Mouse (Mus musculus): ENCODE measurements at regions not wholly inside any gene's neighbourhood (a gene's known extent, or its start where the extent isn't known, plus 50 kb on each side); places are given as distances from the start of the nearest gene placed in this dataset.
A peak's percentile ranks its signal among the peaks of the same experiment; 100 is the strongest.

DNA sequence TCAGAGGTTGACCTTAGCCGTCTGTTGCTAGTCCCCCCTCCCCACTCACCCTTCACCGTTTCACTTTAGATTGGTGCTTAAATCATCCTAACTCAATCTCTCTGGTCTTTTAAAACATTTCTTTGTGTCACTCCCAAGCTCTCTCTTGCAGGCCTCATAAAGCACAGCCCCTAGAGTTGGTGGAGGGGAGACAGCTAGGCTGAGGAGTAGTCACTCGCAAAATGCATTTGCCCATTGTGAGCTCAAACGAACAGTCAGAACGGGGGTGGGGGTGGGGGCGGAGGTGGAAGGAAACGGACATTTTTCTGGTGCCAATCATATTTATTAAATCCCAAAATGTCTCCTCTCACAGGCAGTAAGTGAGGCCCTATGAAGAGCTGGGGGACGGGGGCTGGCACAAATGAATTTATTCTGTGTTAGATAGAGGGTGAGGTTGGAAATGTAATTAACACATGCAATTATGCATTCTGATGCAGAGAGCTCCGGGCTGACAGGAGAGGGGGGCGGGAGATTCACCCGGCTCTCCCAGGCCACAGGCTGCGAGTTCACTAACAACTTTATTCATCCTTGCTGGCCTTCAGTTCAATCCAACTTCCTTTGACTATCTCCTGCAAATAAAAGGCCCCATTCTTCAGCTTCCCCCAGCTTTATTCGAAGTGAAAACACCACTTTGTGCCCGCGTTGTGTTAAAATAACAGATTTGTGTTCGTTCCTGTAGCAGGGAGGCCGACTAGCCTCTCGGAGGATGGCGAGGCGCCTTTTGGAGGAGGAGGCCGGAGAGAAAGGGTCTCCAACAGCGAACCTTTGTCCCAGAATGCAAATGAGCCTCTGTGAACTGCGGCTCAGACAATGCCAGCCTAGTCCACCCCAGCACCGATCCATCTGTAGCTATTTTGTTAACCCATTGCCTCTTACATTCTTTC lies 223.7 kb upstream of the Irx5 start:
- peak; percentile 20 to 30 for DNase-seq (ENCODE audit: low spot score in 2 of 2)

DNA sequence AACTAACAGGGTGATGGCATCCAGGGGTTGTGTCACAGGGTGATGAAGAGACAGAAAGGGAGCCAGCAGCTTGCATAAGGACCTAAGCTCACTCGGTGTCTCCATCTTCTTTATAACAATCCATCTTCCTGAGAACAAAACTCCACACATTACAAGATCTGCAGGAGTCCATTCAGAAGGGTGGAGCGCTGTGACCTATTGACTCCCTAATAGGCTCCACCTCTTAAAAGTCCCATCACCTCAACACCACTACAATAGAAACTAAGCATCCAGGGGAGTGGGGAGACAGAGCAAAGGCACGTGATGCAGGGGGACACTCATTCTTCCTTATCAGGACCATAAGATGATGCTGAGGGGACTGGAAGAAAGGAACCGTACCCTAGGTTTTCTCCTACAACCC lies 224.5 kb upstream of the Irx5 start:
- no peak for DNase-seq (ENCODE audit: low spot score in 2 of 2)

- no peak for DNase-seq (ENCODE audit: low spot score in 2 of 2)
Measured at GRCm38 (mm10) chr8:92132526-92132925, 224.9 kb upstream of the Irx5 start.

DNA sequence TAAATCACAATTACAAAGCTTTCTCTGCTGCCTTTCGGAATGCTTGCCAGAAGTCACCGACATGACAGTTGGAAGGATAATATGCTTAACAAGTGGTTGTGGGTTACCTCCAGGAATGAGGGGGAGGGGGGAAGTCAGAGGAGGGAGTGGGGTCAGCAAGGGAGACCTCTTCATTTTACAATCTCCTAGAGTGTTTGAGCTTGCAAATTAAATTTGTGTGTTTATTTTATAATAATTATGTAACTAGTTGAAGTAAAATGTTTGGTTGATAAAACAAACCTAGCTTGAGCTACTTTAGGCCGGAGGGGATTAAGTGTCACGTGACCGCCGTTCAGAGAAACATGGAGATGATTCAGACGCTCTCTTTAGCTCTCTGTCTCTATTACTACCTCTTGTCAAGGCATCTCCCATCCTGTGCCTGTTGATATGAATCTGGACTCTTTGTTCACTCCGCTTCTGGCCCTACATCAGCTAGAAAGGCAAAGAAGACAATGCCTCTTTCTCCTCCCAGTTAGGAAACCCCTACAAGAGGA lies 227.3 kb upstream of the Irx5 start:
- DNase-seq (ENCODE audit: low spot score in 2 of 2), result no peak

DNA sequence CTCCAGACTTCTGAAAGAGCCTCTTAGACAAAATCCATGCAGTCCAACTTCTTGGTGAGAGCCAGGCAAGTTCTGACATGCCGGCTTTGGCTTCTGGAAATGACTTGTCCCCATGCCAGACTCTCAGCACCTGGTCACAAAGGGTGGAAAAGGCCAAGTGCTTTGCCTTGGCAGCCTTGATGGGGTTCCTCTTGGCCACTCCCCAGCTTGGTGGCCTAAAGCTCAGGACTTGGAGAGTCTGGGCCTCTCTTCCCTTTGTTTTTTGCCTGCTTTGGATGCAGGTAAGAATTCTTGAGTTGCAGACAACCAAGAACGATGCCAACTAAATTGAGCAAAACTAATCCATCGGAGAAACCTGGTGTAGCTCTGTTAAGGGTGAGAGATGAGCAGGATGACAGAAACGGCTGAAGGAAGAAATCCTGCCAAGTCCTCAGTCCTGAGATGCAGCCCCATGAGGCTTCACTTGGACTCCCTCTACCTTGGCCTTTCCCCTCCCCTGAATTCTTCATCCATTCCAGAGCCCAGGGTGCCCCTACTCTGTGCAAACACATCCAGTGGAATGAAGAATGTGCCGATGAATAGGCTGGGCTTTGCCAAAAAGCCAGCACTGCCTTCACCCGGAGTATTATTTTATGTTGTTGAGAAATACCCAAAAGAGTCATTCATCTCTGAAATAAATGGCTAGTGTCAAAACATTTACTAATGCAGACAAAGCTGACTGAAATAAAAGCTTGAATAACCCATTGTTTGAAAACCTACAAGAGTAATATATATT lies 228.0 kb upstream of the Irx5 start:
- no peak for DNase-seq (ENCODE audit: low spot score in 2 of 2)

DNA sequence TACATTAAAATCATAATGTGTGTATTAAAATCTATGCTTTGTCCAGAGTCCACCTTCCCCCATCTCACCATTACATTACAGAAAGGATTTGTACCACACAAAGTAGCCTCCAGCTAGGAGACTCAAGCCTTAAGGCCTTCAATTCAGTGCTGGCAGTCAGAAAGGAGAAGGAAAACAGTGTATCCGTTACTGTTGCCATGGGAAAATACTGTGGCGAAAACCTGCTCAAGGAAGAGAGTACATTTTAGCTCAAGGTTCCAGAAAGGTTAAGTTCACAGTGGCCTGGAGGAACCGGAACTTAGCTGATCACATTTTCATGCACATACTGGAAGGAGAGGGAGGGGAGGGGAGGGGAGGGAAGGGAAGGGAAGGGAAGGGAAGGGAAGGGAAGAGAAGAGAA lies 231.8 kb upstream of the Irx5 start:
- DNase-seq (ENCODE audit: low spot score in 2 of 2), result no peak

GRCm38 (mm10) chr8:92121296-92121695 lies 236.1 kb upstream of the Irx5 start:
- no peak for DNase-seq (ENCODE audit: low spot score in 2 of 2)

- no peak for DNase-seq (ENCODE audit: low spot score in 2 of 2)
Measured at GRCm38 (mm10) chr8:92115479-92116267, 241.8 kb upstream of the Irx5 start.

DNA sequence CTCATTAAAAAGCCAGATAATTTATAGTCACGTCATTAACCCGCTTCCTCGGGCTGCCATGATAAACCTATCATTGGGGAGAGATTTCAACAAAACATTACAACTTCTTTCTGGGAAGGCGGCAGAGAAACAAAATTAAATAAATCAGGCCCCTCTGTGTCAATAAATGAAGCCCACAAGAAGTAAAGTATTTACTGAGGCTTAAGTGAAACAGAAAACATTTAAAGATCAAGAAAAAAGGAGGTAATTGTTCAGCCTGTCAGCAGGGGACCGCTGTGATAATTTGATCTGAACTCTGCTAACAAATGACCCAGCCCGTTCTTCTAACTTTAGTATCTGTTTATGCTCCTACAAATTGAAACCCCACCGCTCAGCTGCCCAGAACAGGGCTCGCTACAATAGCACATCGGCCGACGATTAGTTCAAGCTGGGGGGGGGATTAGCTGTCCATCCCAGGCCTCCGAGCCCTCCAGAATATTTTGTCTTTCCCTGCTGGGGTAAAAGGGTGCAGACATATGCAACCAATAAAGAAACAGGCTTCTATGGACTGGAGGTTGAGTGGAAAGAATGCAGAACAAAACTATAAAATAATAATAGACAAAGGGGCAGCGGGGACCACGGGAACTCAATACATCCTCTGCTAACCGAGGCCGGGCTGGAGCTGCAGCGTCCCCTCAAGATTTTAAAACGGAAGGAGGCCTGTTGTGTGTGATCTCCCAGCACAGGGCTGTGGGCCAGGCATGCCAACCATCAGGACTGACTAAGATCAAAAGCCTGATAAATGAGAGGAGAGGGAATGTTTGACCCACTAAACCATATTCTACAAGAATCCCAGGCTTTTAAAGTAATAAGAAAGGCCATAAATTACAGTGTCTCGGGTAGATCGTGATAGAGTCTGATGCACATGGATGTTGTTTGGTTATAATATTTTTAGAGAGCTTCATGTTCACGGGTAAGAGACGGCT lies 242.8 kb upstream of the Irx5 start:
- no peak for DNase-seq (ENCODE audit: low spot score in 2 of 2)

DNA sequence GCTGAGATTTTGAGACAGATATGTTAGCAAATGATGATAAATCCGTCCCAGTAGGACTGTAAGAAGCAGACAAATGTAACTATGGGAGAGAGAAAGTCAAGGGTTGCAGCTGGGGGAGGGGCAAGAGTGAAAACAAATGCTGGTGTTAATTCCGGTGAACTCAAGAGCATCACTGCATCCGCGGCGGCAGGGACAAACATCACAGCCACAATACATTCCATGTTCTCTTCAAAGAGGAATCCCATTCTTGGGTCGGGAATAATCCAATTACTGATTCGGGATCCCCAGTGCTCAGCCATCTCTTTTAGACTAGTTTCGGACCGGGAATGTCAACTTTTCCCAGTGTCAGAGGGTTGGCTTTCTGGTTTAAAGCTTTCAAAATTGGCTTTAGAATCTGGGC lies 243.5 kb upstream of the Irx5 start:
- DNase-seq (ENCODE audit: low spot score in 2 of 2), result no peak

- DNase-seq (ENCODE audit: low spot score in 2 of 2), result no peak
Measured at GRCm38 (mm10) chr8:92113386-92113785, 244.0 kb upstream of the Irx5 start.

- DNase-seq (ENCODE audit: low spot score in 2 of 2), result no peak
Measured at GRCm38 (mm10) chr8:92104561-92104960, 252.9 kb upstream of the Irx5 start.

GRCm38 (mm10) chr8:92102521-92102920 lies 254.9 kb upstream of the Irx5 start:
- no peak for DNase-seq (ENCODE audit: low spot score in 2 of 2)

GRCm38 (mm10) chr8:92095276-92095675 lies 262.1 kb upstream of the Irx5 start:
- DNase-seq (ENCODE audit: low spot score in 2 of 2), result no peak

DNA sequence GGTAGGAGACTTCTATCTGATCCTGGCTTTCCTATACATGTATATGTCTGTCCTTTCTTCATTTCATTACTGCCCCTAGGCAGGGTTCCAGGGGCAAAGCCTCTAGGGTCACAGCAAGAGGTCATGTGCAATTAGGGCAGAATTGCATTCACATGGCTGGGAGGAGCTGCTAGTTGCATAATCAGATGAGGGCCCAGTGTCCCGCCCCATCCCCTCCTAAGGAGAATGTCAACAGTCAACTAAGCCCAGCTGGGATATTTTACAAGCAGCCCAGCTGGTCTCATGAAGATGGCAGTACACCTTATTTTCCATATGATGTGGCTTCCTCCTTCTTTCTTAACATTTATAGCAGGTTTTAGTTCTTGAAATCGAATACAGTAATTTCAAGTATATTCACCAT lies 273.3 kb upstream of the Irx5 start:
- DNase-seq (ENCODE audit: low spot score in 2 of 2), result no peak

DNA sequence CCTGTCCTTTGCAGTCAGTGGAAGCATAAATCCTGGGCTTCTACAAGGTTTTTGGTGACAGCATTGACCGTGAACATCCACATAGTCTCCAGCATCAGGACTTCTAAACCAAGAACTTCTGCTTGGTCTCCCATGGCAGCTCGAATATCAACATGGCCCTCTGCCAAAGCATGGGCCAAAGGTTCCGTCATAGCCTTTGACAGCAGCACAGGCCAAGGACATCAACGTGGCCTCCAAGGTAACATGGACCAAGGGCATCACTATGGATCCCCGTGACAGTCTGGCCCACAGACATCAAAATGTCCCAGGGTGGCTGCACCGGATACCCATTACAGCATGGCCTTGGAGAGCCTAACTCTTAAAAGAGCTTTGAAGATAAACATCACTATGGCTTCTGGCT lies 275.5 kb upstream of the Irx5 start:
- no peak for DNase-seq (ENCODE audit: low spot score in 2 of 2)

DNA sequence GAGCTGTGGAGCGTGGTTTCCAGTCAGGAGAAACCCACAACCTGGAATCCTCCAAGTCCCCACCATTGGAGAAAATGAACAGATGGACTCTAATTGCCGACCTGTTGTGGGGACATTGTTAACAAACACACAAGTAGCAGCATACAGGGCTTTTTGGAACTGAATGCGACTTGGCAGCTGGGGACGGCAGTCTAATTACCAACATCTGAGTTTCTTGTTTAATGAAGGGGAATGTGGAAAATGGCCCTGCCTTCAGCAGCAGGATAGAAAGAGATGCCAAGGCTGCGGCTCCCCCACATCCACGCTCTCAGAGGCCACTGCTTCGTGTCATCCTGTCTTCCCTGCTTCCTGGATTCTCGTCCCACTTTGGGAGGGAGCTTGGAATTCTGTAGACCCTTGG lies 276.6 kb upstream of the Irx5 start:
- DNase-seq (ENCODE audit: low spot score in 2 of 2), result peak in 1 of 2 experiments; percentile 7

GRCm38 (mm10) chr8:92077611-92078010 lies 275.7 kb upstream of the Irx3 start:
- DNase-seq (ENCODE audit: low spot score in 2 of 2), result no peak

DNA sequence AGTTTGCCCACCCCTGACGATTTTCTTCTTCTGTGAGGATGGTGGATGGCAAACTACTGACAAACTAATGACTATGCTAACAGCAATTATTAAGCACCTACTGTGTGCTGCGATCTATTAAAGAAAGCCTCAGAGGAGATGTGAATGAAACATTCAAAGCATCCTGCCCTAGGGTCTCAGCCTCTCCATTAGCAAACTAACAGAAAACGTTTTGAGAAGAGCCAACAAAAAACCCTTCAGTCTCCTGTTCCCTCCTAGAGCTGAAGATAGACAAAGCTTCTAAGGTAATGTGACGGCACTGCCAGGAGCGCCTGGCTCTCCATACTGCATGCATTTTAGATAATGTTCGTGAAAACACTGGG lies 270.4 kb upstream of the Irx3 start:
- DNase-seq (ENCODE audit: low spot score in 2 of 2), result no peak

DNA sequence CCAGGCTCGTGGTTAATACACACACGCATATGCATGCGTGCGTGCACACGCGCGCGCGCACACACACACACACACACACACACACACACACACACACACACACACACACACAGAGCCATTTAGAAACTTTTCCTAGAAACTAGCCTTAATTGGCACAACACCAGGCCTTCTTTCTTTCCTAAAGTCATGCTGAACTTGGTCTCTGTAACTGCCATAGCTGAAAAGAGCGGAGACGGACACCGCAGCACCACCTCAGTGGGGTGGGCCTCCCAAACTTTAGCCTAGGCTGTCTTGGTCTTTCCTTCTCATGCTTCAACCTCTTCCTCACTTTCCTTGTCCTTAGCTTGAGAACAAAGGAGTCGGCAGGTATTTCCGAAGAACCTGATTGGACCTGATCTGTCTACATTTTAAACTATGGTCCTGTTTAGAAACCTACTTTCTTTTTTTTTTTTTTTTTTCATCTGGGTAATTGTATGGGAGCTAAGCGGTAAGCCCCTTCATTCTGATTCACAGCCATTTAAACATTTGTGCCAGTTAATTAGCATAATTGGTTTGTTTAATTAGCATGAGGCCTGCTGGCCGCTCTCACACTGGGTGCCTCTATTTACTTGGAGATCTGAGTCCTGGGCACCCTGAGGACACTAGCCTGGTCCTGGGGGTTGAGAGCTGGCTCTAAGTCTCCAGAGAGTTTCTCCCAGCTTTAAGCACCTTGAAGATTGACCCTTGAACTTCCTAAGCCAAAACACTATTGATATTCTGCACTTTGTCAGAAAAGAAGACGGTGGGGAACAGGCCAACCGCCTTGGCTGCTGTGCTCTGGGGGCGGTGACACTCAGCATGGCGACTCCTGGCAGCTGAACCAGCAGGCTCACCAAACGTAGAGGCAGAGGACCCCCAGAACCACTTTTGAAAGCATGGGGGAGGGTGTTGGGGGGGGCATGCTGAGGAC lies 269.7 kb upstream of the Irx3 start:
- no peak for DNase-seq (ENCODE audit: low spot score in 2 of 2)
